Mouse (Mus musculus) ES-Bruce4 (cell line): Measurements from ENCODE around the gene 1810010D01Rik.

ENCODE experiments used
- CTCF ChIP-seq: IDR thresholded peaks from one replicate; pipeline ENCODE4 v1.8.1; 2011; ENCODE audit warnings: low read depth, low read length
- EP300 ChIP-seq: IDR thresholded peaks from 2 replicates; pipeline ENCODE4 v1.6.1; 2011; ENCODE audit warnings: low read depth, low read length; ENCODE audit not compliant: insufficient read depth
- POLR2A ChIP-seq: IDR thresholded peaks from one replicate; pipeline ENCODE4 v1.8.1; 2011; ENCODE audit warnings: low read length; ENCODE audit not compliant: insufficient read depth

DNA sequence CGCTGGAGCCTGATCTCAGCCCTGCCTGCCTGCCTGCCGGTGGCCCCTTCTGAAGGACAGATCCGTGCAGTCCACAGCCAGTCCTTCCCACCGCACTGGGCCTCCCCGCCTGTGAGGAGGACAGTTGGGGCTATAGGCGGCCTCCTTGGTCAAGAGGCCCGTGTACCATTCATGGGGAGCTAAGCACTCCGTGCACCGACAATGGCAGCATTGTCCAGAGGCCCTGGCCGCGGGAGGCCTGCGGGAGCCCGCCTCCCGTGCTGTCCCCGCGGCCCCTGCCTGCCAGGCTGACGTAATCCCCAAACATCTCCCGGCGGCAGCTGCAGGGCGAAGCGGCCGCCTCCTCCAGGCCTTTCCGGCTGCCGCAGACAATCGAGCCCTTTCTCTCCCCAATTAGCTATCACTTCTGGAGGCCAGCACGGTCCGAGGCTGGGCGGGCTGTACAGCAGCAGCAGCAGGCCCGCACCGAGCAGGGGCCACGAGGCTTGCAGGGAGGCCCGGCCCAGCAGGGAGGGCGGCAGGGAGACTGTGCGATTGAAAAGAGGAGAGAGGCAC is 1.8 kb downstream of the 1810010D01Rik start:
- TF ChIP-seq CTCF (no peak), POLR2A (no peak), EP300 (no peak)
